Mouse (Mus musculus): Measurements from ENCODE around the gene Plcb4.

Gene Plcb4

DNA sequence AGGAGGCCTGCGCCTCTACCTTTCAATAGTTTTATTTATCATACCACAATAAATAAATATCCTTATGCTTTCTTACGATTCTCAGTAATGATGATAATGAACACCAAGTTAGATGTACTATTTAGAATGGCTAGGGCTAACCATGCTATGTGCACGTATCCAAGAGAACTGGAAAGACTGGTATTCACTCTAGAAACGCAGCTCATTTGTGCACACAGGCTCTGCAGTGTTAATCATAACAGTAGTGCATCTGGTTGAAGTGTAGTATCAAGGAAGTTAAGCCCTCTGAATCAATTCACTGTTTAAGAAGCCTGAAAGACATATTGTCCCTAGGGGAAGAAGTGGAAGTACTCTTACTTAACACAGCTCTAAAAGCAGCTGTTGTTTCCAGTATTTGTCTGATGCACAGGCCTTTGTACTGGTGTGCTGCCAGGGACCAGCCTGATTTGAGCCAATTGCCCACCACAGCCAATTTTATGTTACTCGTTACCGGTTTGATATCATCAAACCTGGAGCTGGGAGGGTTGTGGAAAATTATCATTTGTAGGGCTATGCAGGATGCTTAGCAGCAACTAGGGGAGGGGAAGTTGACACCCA lies 100.8 kb downstream of the Plcb4 start:
- DNase-seq (ENCODE audit: low read depth, low spot score) = no peak

DNA sequence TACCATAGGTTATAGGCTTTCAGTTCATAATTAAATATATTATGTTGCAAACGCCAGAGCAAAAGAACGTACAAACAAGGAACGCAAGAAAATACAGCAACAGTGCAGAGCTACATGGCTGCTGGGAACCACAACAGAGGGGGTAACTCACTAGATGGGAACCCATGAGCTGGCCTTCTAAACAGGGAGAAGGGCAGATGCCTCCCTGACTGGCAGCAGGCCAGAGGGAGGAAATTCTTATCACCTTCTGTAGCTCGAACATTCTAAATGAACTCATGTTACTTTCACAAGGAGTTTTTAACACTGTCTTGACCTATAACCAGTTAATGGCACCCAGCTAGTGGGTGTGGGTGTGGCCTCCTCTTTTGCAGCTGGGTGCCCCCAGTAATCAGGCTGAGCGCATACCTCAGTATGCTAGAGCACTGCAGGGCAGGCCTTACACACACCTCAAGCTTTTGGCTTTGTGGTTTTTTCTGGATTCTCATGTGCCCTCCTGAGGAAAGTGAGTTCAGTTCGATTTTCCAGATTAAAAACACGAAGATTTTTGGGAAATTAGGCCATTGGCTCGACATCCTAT lies 102.5 kb downstream of the Plcb4 start:
- no peak for DNase-seq (ENCODE audit: low read depth, low spot score)

DNA sequence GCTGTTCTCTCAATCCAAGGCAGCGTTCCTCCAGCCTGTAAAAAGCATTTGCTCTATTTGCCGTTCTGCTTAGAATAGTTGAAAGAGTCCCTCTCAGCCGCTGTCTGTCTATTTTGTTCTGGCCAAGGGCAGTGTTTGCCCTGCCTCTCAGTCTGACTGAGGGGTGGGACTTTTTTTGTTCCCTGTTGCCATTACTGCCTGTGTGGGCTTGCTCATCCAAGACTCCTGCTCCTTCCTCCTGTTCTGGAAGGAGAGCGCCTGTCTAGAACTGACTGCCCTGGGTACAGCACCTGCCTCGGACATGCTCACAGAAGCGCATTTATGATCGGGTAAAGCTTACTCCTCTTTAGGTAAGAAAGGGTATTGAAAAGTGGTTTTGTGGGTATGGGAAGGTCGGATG lies 105.9 kb downstream of the Plcb4 start:
- DNase-seq (ENCODE audit: low read depth, low spot score) = no peak

DNA sequence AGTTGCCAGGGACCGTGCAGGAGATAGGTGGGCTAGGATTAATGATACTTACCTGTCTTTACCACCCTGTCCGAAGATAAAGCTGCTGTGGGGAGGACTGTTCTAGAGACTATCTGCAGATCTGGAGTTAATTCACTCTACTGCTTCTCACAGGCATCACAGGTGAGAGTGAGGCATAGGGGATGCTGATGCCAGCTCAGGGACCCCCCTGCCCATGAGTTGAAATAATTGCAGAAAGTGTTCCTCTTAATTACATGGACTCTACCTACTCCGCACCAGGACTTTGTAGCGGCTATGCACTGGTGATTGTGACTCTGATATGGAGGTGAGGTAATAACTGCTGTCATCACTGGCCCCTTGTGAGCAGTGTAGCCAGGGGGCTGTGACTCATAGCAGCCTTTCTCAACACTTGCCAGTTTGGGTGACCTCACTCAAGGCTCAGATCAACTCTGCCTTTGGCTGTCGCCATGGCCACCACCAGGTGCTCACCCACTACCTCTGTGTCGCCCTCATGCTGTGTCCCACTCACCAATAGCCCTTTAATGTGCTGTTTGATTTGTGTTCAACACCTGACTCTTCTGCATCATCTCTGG lies 107.8 kb downstream of the Plcb4 start:
- no peak for DNase-seq (ENCODE audit: low read depth, low spot score)

DNA sequence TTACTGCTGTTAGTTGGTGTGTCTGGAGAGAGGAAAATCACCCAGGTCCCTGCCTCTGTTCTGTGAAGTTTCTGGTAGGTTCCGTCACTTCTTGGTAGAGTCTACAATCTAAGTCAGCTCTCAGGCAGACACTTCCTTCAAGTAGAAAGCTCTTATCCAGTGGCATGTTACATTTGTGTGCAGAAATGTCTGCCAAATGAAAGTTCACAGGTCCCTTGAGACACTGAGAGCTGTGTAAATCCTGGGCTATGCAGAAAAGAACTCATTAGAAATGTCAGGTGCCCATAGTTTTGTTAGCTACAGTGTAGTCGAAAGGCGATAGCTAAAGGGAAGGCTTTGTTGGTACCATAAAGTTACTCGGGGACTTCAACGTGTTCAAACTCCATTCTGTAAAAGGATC lies 108.7 kb downstream of the Plcb4 start:
- no peak for DNase-seq (ENCODE audit: low read depth, low spot score)

DNA sequence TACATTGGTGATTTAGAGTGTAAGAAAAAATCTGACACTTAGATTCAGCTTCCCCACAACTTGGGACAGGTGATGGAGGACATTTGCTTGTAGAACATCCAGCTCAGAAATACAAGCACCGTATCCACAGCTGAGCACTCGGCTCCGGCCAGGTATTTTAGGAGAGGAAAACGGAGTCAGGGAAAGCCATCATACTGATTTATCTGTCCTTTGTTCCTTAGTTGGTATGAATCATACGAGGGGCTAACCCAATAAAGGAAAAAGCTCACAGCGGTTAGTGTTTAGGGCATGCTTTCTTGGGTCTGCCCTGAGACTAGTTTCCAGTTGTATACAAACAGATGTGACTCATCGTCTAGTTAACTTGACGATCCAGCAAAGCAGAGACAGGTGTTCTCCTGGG lies 110.9 kb downstream of the Plcb4 start:
- no peak for DNase-seq (ENCODE audit: low read depth, low spot score)

DNA sequence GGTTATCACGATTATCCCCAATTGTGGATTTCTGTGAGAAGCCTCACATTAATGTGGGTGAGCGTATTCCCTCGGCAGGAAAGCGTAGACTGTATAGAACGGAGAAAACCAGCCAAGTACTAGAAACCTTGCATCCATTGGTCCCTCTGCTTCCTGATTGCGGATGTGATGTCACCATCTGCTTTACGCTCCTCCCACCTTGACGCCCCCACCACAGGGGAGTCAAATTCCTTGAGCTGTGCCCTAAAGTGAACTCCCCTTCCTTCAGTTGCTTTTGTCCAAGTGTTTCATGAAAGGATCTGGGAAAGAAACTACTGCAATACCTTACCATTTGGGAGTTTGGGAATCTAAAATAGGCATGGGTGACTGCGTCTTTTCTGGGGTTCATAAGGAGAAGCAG lies 111.4 kb downstream of the Plcb4 start:
- DNase-seq (ENCODE audit: low read depth, low spot score) = no peak

DNA sequence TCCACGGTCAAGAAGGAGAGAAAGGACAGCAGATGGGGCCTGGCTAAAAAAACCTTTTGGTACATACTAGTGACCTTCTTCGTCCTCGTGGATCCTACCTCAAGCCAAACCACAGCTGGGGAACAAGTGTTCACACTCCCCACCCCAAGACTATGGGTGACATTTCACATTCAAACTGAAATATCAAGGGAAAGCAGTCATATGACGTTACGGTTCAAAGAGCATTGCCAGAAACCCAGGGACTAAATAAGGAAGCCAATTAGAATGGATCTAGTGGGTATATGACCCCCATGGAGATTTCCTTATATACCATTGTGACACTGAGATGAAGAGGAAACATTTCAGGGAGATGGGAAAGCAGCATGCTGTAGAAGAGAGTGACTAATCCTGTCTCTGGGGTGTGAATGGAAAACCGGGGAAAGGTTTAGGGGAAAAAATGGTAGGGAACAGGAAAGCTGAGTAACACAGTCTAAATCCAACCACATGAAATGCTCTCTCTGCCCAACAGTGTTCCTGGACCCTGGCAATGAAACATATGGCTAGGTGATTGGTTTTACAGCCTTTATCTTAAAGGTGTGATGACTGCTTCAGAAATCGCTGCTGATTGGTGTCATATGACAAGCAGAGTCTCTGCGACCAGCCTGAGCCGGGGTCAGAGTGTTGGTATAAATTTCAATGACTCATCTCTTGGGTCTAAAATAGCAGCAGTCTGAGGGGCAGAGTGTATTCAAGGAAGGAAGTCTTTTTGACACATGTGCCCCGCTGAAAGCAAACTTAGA lies 114.6 kb downstream of the Plcb4 start:
- no peak for DNase-seq (ENCODE audit: low read depth, low spot score)

DNA sequence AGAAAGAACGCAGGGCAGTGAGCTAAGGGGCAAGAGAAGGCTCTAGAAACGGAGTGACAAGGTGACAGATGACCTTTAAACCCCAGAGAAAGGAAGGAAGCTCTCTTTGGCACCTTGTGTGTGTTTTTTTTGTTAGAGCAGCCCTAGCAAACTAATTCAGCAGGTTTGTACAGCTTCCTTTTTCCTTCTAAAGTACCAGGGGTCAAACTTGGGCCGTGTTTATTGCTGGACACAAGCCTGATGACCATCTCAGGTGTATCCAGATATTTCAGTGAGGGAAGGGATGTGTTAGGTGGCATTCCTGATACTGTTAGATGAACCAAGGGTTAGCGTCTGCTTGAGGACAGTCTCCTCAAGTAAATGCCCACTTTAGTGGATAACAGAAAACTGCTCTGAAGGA lies 116.2 kb downstream of the Plcb4 start:
- DNase-seq (ENCODE audit: low read depth, low spot score) = no peak

DNA sequence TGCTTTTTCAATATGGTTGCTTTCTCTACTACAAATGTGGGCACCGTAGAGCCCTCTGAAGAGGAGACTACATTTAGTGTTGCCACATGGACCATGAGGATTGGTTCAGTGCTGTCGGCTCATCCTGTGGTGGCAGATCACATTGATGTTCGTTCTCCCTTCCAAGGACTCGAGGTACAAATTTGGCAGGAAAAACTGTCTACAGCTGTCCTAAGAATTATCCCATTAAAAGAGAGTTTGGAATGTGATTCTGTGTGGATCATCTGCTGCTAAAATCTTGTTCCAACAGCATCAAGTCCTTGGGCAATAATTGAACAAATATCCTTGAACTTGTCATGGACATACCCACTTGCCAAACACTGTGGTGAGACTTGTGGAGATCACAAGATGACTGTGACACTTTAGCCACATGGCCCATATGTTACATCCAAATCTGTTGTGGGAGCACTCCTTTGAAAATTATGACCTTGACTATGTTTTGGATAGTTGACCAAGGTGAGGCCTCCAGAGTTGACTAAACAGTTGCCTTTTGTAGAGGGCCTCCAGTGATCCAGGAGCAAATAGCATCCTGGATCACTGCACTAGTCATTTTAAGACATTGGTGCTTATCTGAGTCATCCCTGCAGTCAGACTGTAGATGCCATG lies 117.4 kb downstream of the Plcb4 start:
- DNase-seq (ENCODE audit: low read depth, low spot score) = no peak

DNA sequence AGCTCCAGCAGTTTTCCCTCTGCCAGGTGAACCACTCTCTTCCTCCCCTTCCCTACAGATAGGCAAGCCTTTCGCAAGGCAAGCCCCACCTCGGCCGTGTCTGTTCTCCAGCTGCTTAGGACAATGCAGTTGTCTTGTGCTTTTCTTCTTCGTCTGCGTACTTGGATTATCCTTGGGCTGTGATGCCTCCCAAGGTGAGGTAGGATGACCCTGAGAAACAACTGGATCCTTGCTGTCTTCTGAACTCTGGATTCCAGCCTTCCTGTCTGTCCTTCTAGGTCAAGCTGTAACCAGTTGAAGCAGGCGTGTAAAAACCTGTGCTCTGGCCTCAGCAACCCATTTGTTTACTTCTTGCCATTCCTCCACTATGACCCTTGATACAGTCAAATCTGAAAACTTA lies 122.6 kb downstream of the Plcb4 start:
- no peak for DNase-seq (ENCODE audit: low read depth, low spot score)

DNA sequence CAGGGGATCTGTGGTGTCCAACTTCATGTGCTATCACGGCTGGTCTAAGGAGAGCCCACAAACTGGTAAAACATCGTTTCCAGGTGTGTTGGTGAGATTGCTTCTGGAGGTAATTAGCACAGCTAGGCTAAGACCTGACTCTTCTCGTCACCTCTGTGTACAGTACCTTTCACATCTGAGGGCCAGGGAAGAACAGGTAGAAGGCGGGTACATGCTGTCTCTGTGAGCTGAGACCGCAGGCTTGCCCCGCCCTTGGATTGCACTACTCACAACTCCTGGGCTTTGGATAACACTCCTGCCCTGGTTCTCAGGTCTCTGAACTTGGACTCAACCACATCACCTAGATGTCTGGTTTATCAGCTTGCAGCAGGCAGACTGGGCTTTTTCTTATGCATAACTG lies 128.6 kb downstream of the Plcb4 start:
- DNase-seq (ENCODE audit: low read depth, low spot score) = no peak

DNA sequence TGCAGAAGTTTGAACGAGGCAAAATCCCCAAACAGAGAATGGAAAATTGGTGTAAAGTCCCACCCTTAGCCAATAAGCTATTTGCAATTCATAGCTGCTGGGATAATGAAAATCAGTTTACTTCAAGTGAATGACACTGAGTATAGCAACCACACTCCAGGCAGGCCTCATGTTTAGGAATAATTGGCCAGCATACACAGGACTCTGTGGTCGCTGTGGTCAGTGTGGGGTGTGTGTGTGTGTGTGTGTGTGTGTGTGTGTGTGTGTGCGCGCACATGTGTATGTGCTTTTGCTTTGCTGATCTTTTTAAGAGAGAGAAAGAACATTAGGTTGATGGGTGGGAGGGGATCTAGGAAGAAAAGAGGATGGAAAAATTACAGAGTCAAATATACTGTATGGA lies 134.1 kb downstream of the Plcb4 start:
- no peak for DNase-seq (ENCODE audit: low read depth, low spot score)

DNA sequence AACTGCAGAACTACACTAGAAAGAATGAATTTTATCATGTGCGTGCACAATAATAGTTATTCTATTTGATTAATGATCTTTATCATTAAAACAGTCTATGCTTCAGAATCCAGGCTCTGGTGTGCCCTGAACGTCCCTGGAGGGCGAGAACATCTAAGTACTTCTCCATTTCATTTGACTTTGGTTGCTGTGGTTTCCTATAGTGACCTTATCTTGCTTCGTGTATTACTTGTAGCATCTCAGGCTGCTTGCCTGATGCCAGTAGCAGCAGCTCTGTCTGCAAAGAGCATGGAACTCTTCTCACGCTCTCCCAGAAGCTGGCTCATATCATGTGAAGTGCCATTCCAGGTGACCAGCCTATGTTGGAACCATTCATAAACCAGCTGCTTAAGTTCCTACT lies 137.9 kb downstream of the Plcb4 start:
- no peak for DNase-seq (ENCODE audit: low read depth, low spot score)

DNA sequence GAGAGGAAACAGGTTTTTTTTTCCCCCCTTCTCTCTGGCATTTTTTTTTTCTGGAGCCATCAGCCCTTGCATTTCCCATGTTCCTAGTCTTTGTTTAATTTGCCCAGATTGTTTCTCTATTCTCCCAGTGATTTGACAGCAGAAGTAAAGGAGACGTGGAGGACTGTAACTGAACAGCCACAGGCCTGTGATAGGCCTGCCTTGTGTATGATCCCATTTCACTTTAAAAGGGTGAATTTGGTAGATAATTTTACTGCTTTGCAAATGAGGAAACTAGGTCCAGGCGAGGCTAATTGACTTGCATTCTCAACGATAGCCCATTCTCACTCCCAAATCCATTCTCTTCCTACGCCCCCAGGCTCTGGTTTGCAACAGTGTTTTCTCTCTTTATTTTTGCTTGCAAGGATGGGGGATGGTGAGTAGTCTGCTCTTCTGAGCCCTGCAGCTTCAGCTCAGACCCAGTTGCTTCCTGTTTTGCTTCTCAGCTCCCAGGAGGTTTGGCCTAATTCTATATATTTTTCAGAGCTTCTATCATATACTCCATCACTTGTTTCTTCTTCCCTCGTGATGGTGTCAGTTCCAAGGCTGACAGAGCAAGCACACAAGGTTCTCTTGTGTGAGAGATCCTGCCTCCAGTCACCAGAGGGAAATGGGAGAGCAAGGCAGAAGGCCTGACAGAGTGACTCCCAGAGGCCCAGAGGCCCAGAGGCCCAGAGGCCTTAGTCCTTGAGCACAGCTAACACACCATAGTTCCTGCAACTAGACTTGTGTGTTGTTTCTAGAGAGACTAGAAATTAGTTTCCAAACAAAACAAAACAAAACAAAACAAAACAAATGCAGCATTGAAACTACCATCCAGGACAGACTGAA lies 139.1 kb downstream of the Plcb4 start:
- DNase-seq (ENCODE audit: low read depth, low spot score) = no peak

DNA sequence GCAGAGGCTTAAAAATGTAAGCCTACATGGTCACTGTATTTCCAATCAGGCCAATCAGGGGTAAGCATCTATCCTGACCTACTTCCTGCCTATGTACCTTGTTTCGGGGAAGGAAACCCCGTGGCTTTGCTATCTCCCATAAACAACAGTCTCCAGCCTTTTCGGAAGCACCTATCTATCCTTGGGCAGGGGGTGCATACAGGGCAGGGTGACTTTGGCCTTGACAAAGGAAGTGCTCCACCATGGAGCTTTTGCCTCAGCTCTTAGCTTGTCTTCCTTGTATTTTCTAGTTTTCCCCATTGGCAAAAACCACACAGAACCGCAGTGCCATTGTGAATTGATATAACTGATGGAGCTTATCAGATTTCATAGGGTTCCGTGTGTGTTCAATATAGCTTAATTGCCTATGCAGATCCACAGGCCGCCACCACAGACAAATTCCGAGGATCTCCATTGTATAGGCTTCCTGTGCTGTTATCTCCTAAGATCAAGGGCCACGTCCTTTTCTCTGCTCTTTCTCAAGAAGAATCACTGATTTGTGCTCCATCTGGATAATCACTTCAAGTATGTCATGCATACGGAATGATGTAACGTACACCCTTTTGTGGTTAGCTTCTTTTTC lies 140.4 kb downstream of the Plcb4 start:
- no peak for DNase-seq (ENCODE audit: low read depth, low spot score)

DNA sequence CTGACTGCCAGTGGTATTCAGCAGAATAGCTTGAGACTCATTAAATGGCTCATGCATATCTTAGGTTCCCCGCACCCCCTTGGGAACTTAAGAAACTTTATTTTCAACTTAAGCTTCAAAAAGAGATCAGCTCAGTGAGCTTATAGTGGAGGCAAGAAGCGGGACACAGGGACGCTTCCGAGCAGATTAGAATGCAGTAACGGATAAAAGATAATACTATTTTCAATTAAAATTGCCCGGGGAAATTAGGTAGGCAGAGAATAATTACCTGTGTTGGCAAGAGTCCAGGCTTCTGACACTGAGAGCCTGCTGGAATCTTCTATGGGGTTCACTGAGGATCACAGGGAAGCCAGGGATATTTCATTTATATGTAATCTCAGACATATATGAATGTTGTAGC lies 141.6 kb downstream of the Plcb4 start:
- DNase-seq (ENCODE audit: low read depth, low spot score) = no peak

DNA sequence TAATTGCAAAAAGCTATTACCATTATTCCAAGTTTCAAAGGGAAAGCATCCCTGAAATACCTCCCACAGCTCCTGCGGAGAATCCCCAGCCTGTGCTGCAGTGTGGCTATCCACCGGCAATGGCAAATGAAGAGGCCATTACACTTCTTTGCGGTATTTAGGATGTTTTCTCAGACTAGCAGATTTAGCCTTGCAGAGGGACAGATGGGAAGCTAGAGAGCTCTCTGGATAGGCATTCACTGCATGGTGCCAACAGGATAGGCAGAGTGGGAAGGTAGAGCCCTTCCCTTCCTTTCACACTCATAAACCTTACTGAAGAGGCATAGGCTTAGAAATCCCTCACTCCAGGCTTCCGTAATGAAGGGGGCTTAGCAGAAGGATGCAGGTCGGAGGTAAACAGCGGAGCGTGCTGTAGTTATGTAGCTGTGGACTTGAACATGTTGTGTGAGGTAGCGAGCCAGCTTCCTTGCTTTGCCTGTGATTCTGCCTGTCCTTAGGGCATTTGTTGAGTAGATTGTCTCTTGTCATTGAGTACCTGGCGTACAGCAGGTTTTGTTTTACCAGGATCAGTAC lies 144.2 kb downstream of the Plcb4 start:
- DNase-seq (ENCODE audit: low read depth, low spot score) = no peak

DNA sequence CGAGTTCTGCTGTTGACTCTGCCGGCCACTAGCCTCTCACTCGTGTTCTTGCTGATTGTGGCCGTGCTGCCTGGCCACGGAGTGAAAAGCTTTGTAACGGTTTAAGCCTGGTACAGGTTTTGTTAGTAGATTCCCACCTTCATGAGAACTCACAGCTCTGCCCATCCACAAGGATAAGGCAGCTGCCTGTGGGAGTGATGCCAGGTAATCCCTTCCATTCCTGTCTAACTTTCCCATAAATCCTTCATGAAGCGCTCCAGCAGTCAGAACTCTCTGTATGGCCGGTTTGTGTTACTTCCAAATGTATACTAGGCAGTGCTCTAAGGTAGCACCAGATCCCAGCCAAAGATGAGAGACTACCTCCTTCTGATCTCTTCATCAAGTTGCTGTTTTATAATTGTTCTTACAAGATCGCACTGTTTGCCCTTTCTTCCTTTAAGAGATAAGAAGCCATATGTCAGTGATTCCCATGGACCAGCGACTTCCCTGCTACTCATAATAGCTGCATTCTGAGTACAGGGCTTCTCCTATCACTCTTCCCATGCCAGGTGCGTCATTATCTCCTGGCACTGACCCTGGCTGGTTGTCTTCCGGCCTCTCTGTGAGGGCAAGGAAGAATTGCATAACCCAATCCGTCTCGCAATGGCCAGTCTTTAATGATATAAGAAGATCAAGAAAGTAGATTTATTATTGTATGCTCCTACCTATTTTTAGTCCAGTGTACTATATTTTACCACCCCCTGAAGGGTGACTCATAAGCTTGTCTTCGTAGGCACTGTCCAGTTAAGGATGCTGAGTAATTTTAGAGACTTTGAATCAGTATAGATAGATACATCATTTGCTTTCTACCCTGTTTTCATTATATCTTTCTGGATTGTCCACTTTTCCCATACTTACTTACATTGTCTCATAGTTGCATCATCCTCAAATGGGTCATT lies 147.2 kb downstream of the Plcb4 start:
- no peak for DNase-seq (ENCODE audit: low read depth, low spot score)

DNA sequence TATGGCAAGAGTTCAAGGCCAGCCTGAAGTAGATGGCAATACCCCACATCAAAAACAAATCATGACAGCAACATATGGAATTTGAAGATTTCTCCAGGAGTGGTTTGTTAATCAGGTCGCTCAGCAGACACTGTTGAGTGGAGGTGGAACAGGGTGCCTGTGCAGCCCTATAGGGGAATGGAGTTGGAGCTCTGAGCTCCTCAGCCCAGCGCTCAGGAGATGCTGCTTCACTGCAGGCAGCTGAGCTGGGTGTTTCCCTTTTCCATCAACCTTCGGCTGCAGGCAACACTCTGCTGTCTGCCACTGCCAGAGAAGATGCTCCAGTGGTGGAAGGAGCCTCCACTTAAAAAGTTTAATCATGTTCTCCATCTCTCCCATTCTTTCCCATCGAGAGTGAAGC lies 149.5 kb downstream of the Plcb4 start:
- DNase-seq (ENCODE audit: low read depth, low spot score) = no peak

Measured in brain, embryonic 18.5 days (tissue).